Mouse (Mus musculus) intestine, embryonic 16.5 days (tissue): Measurements from ENCODE around the gene Ccn6. TPM values are rescaled to one million over a fixed set of nuclear protein-coding genes. Genes with fewer than 3 reads are reported as not detected.
A peak's percentile ranks its signal among the peaks of the same experiment; 100 is the strongest.

Experiments
- ATAC-seq: fragments of 200-750 bp; cut with Nextera tagmentation; 2 replicates; pipeline ENCODE4 v1.8.0; 2017; ENCODE audit warnings: moderate TSS enrichment, moderate library complexity
- H3K27ac ChIP-seq: fragments of 300-500 bp; sonication (generic); 2 replicates; pipeline ENCODE4 v1.5.1; 2014; ENCODE audit warnings: mild to moderate bottlenecking, low read length
- H3K27me3 ChIP-seq: fragments of 300-500 bp; sonication (generic); replicated peaks from 2 replicates; pipeline ENCODE4 v1.6.1; 2014; ENCODE audit warnings: low read length, control low read depth, mixed read lengths; ENCODE audit not compliant: control insufficient read depth, insufficient read depth
- H3K36me3 ChIP-seq: fragments of 300-500 bp; sonication (generic); 2 replicates; pipeline ENCODE4 v1.6.1; 2014; ENCODE audit warnings: low read length, control low read depth; ENCODE audit not compliant: control insufficient read depth, insufficient read depth
- H3K4me1 ChIP-seq: fragments of 300-500 bp; sonication (generic); 2 replicates; pipeline ENCODE4 v1.6.1; 2014; ENCODE audit warnings: low read length, control low read depth, mixed read lengths; ENCODE audit not compliant: control insufficient read depth, insufficient read depth
- H3K4me2 ChIP-seq: fragments of 300-500 bp; sonication (generic); 2 replicates; pipeline ENCODE4 v1.6.1; 2014; ENCODE audit warnings: low read depth, low read length, control low read depth
- H3K4me3 ChIP-seq: fragments of 300-500 bp; sonication (generic); 2 replicates; pipeline ENCODE4 v1.5.1; 2014; ENCODE audit warnings: mild to moderate bottlenecking, low read length
- H3K9ac ChIP-seq: fragments of 300-500 bp; sonication (generic); 2 replicates; pipeline ENCODE4 v1.6.1; 2014; ENCODE audit warnings: low read depth, low read length
- H3K9me3 ChIP-seq: fragments of 300-500 bp; sonication (generic); 2 replicates; pipeline ENCODE4 v1.6.1; 2016; ENCODE audit warnings: low read length, control low read depth; ENCODE audit not compliant: control insufficient read depth
- WGBS: fragments of 180-500 bp; shearing (Covaris S2); extraction: QIAGEN DNeasy Blood & Tissue Kit; methylation state at CpG from one replicate; pipeline ENCODE4 v1.1.7; 2014; 5-methylcytosine and 5-hydroxymethylcytosine counted together
- polyA plus RNA-seq: library from polyadenylated mRNA; unstranded; fragments of >200 nt; fragmentation: Nextera tagmentation; extraction: Ambion mirVana; gene quantifications from 2 replicates; pipeline ENCODE4 v1.2.1, GENCODE M21; 2015

Gene Ccn6
- polyA plus RNA-seq, 1 experiment from 2014 or later, result 0.16 TPM

DNA sequence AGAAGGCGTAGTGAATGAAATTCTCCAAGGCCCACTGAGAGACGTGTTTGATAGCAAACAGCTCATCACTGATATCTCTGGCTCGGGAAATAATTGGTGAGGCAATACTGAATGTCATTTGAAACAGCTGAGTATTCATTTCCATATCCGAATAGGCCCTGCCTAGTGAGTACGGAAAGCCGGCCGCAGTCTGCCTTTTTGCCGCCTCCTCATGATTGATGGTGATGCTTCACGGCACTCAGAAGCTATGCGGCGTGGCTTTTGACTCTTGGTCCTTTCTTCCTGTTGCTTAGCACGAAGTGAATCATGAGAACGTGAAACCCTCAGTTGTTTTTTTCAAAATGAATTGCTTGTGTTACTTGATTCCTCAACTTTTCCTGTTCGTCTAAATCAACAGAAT, 22.8 kb downstream of the Ccn6 start:
- Histone ChIP-seq H3K4me2 (no peak overlapping the region), H3K36me3 (peaks cover 11% of the 10 kb centered on the region; the same call in 1 of the 2 replicates), H3K4me3 (no peak overlapping the region), H3K27me3 (no peaks in the 10 kb centered on the region), H3K27ac (no peak overlapping the region), H3K9me3 (no peaks in the 10 kb centered on the region), H3K9ac (no peak overlapping the region), H3K4me1 (no peaks in the 10 kb centered on the region)
- ATAC-seq, result no peak
- 72% methylated on average over 14 of the region's 14 CpGs for WGBS

DNA sequence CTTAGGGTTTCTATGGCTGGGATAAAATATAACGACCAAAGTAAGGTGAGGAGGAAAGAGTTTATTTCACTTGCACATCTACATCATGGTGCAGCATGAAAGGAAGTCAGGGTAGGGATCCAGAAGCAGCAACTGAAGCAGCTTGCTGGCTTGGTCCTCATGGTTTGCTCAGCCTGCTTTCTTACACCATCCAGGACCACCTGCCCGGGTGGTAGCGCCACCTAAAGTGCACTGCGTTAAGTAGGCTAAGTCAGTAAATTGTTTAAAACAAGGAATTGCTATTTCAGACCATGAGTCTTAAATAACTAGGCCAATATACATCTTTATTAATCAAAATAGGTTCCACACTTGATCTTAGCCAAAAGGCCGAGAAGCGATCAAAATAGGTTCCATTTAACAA, 24.8 kb downstream of the Ccn6 start:
- no peak for ATAC-seq
- Histone ChIP-seq H3K27me3 (no peaks in the 10 kb centered on the region), H3K9me3 (no peaks in the 10 kb centered on the region), H3K36me3 (peaks cover 11% of the 10 kb centered on the region; the same call in 1 of the 2 replicates), H3K27ac (no peak overlapping the region), H3K4me1 (peaks cover 3% of the 10 kb centered on the region; the same call in 1 of the 2 replicates), H3K9ac (no peak overlapping the region), H3K4me3 (no peak overlapping the region), H3K4me2 (no peak overlapping the region)
- 79% methylated on average over 6 of the region's 6 CpGs for WGBS

DNA sequence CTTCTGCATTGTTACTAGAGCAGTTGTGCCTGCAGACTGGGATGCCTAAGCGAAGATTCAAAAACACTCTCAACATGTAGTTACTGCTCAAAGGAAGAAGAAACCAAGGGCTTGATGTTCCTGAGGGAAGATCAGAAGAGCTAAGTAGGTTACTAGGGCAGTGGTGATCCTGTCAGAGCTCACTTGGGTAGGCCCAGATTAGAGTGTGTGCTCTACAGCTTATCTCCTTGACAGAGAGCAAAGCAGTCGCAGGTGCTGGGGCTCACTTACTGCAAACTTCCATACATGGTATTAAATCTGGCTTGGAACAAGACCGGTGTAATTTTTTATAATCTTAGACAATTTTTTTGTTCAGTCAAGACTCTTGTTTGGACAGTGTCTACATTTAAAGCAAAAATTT, 25.8 kb downstream of the Ccn6 start:
- Histone ChIP-seq H3K27ac (no peak overlapping the region), H3K36me3 (peaks cover 11% of the 10 kb centered on the region; the same call in 1 of the 2 replicates), H3K4me2 (no peak overlapping the region), H3K9ac (no peak overlapping the region), H3K27me3 (no peaks in the 10 kb centered on the region), H3K9me3 (no peaks in the 10 kb centered on the region), H3K4me1 (peaks cover 3% of the 10 kb centered on the region), H3K4me3 (no peak overlapping the region)
- no peak for ATAC-seq
- WGBS, result 86% methylated on average over 3 of the region's 3 CpGs

DNA sequence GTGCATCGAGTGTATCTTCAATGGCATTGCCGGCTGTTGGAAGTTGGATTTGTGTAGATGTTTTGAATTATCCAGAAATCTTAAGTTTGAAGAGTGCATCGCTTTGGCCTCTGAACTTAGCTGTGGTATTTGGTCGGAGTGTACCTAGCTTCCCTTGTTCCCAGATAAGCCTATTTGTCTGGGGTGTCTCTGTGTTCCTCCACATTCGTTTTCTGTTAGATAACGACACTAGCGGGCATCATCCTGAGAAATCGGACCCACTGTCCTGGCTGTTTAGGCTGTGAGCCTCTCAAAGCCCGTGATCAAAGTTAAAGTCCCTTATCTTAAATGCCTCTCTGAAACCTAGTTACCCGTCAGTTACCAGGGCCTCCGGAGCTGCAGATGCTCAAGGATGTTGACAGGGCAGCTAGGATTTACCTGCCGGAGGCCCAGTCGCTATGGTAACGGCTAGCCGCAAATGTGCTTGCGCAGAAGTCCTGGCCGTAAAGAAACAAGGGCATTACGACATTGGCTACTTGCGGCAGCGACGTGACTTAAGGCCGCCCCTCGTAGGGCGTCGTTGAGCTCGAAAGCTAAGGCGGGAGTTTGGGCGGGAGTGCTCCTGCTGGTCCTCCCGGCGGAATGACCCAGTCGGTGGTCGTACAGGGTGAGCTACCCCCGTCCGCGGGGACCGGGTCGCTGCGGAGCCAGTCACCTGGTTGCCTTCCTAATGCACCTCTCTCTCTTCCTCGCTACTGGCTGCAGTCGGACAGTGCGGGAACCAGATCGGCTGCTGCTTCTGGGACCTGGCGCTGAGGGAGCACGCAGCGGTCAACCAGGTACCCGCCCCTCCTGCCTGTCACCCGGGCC, 29.9 kb downstream of the Ccn6 start, which contains the start of the genes Fam229b and Tube1:
TSS of gene Fam229b (minus strand) at position 453 of the 849 bp plus-strand sequence.
TSS of gene Tube1 (plus strand) at position 515 of the 849 bp plus-strand sequence.
- no peaks in the 10 kb centered on the region for H3K9me3 ChIP-seq
- no peaks in the 10 kb centered on the region for H3K27me3 ChIP-seq
- WGBS, result 4% methylated on average over 47 of the region's 47 CpGs
- 0 out of 2 replicates have a peak within 1 kb of the TSS, but pooled peaks have one; percentile 4 for H3K27ac ChIP-seq
- peak; percentile 93 for ATAC-seq
- H3K9ac ChIP-seq, result peak within 1 kb of the TSS; percentile 75
- peaks cover 3% of the 10 kb centered on the region for H3K4me1 ChIP-seq
- H3K4me2 ChIP-seq, result peak within 1 kb of the TSS; percentile 74
- H3K4me3 ChIP-seq, result peak within 1 kb of the TSS; percentile 59
- H3K36me3 ChIP-seq, result no peaks in the 10 kb centered on the region; the same call in 1 of the 2 replicates

DNA sequence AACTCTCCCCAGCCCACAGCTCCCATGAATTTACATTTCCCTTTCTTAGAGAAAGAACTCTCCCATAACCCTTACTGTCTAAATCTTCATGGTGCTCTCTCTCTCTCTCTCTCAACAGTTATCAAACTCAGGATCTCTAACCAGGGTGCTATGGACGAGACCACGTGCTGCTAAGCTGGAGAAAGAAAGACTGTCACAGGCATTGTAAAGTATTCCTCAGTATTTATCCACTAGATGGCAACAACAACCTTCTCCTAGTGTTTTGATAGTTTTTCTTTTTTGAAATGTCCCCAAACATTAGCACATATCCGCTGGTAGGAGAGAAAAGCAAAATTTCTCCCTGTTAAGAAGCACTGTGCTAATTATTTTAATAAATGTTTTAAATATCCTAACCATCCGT, 42.2 kb downstream of the Ccn6 start:
- H3K4me3 ChIP-seq, result no peak overlapping the region
- 37% methylated on average over 4 of the region's 4 CpGs for WGBS
- H3K27ac ChIP-seq, result no peak overlapping the region
- H3K9me3 ChIP-seq, result no peaks in the 10 kb centered on the region
- no peak for ATAC-seq
- H3K4me2 ChIP-seq, result no peak overlapping the region
- no peaks in the 10 kb centered on the region for H3K27me3 ChIP-seq
- H3K4me1 ChIP-seq, result no peaks in the 10 kb centered on the region
- H3K9ac ChIP-seq, result no peak overlapping the region
- H3K36me3 ChIP-seq, result no peaks in the 10 kb centered on the region

DNA sequence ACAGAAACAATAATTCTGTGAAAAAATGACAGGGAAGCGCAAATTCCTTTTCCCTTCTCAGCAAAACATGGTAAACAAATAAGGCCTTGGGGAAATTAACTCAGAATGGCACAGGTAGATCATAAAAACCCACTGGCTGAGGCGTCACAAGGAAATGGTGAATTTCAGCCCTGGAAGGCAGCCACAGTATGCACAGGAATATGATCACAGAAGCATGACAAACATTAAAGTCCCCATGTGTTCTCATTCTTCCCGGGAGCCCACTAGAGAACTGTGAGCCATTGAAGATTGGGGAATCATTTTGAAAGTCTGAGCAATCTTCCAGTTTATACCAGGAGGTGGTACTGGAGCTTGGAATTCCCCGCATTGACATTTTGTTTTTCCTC, 54.1 kb downstream of the Ccn6 start:
- no peak for ATAC-seq
- no peak overlapping the region for H3K27ac ChIP-seq
- H3K4me3 ChIP-seq, result no peak overlapping the region
- H3K9me3 ChIP-seq, result no peaks in the 10 kb centered on the region
- H3K27me3 ChIP-seq, result no peaks in the 10 kb centered on the region
- H3K4me2 ChIP-seq, result no peak overlapping the region
- no peaks in the 10 kb centered on the region for H3K4me1 ChIP-seq
- 55% methylated on average over 4 of the region's 4 CpGs for WGBS
- H3K36me3 ChIP-seq, result peaks cover 3% of the 10 kb centered on the region; the same call in 1 of the 2 replicates
- H3K9ac ChIP-seq, result no peak overlapping the region

DNA sequence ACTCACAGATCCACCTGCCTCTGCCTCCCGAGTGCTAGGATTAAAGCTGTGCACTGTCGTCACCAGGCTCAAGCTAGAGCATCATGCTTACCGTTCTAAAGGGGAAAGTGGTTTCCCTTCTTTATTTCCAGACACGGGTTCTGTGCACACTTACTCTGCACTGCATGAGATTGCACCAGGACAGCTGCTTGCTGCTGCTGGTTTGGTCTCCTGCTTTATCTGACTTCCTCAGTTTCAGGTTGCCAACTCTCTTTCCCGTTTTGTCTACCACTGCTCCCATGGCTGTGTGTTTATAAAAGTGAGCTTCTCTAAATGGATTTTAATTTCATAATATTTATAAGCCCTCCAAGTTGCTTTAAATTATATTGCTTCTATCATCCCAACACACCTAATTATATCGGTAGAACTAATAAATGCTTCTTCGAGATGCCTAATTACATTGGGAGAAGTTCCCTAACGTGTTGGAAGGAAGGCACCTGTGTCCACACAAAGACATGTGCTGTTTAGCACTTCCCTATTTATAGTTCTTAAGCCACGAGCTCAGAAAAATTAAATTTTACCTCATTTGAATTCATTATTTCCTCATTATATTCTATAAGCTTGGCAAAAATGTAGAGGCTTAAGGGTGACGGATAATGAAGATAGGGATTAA, 54.6 kb downstream of the Ccn6 start:
- 64% methylated on average over 10 of the region's 10 CpGs for WGBS
- Histone ChIP-seq H3K36me3 (peaks cover 3% of the 10 kb centered on the region; the same call in 1 of the 2 replicates), H3K4me2 (no peak overlapping the region)

DNA sequence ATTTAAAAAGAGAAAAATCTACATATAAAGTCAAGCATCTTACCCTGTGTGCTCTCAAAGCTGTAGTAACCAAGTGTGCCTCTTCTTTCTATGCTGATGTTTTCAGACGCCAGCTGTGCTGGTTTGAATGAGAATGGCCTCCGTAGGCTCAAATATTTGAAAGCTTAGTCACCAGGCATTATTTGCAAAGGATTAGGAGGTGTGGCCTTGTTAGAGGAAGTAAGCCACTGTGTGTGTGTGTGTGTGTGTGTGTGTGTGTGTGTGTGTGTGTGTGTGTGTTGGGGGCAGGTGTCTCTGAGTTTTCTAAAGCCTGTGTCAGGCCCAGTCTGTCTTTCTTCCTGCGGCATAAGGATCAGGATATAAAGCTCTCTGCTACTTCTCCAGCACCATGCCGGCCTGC, 56.7 kb downstream of the Ccn6 start:
- 53% methylated on average over 4 of the region's 4 CpGs for WGBS
- Histone ChIP-seq H3K4me1 (no peaks in the 10 kb centered on the region), H3K36me3 (peaks cover 3% of the 10 kb centered on the region; the same call in 1 of the 2 replicates), H3K27me3 (no peaks in the 10 kb centered on the region), H3K4me2 (no peak overlapping the region), H3K9me3 (no peaks in the 10 kb centered on the region), H3K27ac (no peak overlapping the region), H3K4me3 (no peak overlapping the region), H3K9ac (no peak overlapping the region)
- no peak for ATAC-seq

More for the DNA sequence above, 54.6 kb downstream of the Ccn6 start:
- H3K9me3 ChIP-seq, result no peaks in the 10 kb centered on the region
- no peak overlapping the region for H3K9ac ChIP-seq
- no peaks in the 10 kb centered on the region for H3K27me3 ChIP-seq
- H3K27ac ChIP-seq, result no peak overlapping the region
- H3K4me1 ChIP-seq, result no peaks in the 10 kb centered on the region
- H3K4me3 ChIP-seq, result no peak overlapping the region
- ATAC-seq, result no peak

DNA sequence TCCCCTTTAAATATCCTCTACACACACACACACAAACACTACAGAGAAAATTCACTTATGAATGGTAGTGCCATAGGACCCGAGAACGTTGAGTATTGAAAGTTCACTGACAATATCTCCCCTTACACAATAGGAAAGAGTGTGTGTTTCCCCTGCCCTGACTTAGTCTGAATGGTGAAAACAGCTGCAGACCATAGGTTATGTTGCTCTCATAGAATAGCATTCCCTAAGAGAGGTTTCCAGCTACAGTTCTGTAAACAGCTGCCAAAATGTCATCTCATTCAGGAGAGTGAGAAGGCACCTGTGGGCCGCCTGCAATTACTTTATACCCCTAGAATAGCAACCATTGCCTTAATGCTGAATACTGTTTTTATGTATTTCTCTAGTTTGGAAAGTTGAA, 57.2 kb downstream of the Ccn6 start:
- Histone ChIP-seq H3K9ac (no peak overlapping the region), H3K36me3 (peaks cover 3% of the 10 kb centered on the region; the same call in 1 of the 2 replicates), H3K9me3 (no peaks in the 10 kb centered on the region), H3K27ac (no peak overlapping the region), H3K4me3 (no peak overlapping the region), H3K4me2 (no peak overlapping the region), H3K27me3 (no peaks in the 10 kb centered on the region), H3K4me1 (no peaks in the 10 kb centered on the region)
- ATAC-seq, result no peak
- 67% methylated on average over 3 of the region's 3 CpGs for WGBS
